Mouse (Mus musculus): ENCODE results near the gene Gm20388. TPM values are rescaled to one million over a fixed set of nuclear protein-coding genes. Genes with fewer than 3 reads are reported as not detected.

Gm20388 gene
- polyA plus RNA-seq, 1 experiment from 2014 or later = not detected

- ATAC-seq (ENCODE audit: low read depth) = no peak
- Histone ChIP-seq H3K9me3 (replicated peaks) (no peaks in the 10 kb centered on the region), H3K4me1 (replicated peaks) (no peaks in the 10 kb centered on the region), H3K9ac (no peak overlapping the region), H3K27me3 (no peaks in the 10 kb centered on the region), H3K4me3 (replicated peaks) (no peak overlapping the region), H3K27ac (no peak overlapping the region), H3K4me2 (no peak overlapping the region), H3K36me3 (no peaks in the 10 kb centered on the region)
- 35% methylated on average over 4 of the region's 4 CpGs for WGBS (ENCODE audit: insufficient replicate concordance)
- DNase-seq = no peak
Measured at GRCm38 (mm10) chr8:124066325-124067058, 4155.9 kb downstream of the Gm20388 start.

GRCm38 (mm10) chr8:124067059-124067750 lies 4156.6 kb downstream of the Gm20388 start:
- WGBS (ENCODE audit: insufficient replicate concordance) = 58% methylated on average over 4 of the region's 4 CpGs
- DNase-seq (no peak), ATAC-seq (ENCODE audit: low read depth) (no peak)
- Histone ChIP-seq H3K4me3 (replicated peaks) (no peak overlapping the region), H3K36me3 (no peaks in the 10 kb centered on the region), H3K4me1 (replicated peaks) (no peaks in the 10 kb centered on the region), H3K9me3 (replicated peaks) (no peaks in the 10 kb centered on the region), H3K27me3 (no peaks in the 10 kb centered on the region), H3K9ac (no peak overlapping the region), H3K27ac (no peak overlapping the region), H3K4me2 (no peak overlapping the region)

GRCm38 (mm10) chr8:124070363-124071324 lies 4160.0 kb downstream of the Gm20388 start:
- Histone ChIP-seq H3K27ac (no peak overlapping the region), H3K4me1 (replicated peaks) (no peaks in the 10 kb centered on the region), H3K4me2 (no peak overlapping the region), H3K4me3 (replicated peaks) (no peak overlapping the region), H3K27me3 (no peaks in the 10 kb centered on the region), H3K9ac (no peak overlapping the region), H3K9me3 (replicated peaks) (no peaks in the 10 kb centered on the region), H3K36me3 (no peaks in the 10 kb centered on the region)
- WGBS (ENCODE audit: insufficient replicate concordance) = 45% methylated on average over 18 of the region's 18 CpGs
- no peak for ATAC-seq (ENCODE audit: low read depth)
- DNase-seq = no peak

- Histone ChIP-seq H3K36me3 (no peaks in the 10 kb centered on the region), H3K27me3 (no peaks in the 10 kb centered on the region), H3K4me3 (replicated peaks) (no peak overlapping the region), H3K4me1 (replicated peaks) (peaks cover 29% of the 10 kb centered on the region), H3K4me2 (no peak overlapping the region), H3K27ac (no peak overlapping the region), H3K9ac (no peak overlapping the region), H3K9me3 (replicated peaks) (no peaks in the 10 kb centered on the region)
- DNase-seq (no peak), ATAC-seq (ENCODE audit: low read depth) (no peak)
- 69% methylated on average over 8 of the region's 8 CpGs for WGBS (ENCODE audit: insufficient replicate concordance)
Measured at GRCm38 (mm10) chr8:124075977-124076376, 4165.3 kb downstream of the Gm20388 start.

- ATAC-seq (ENCODE audit: low read depth) = no peak
- 58% methylated on average over 3 of the region's 3 CpGs for WGBS (ENCODE audit: insufficient replicate concordance)
- Histone ChIP-seq H3K4me2 (no peak overlapping the region), H3K36me3 (no peaks in the 10 kb centered on the region), H3K27ac (peak overlapping the region; percentile 80), H3K27me3 (no peaks in the 10 kb centered on the region), H3K4me1 (replicated peaks) (peaks cover 29% of the 10 kb centered on the region), H3K9ac (peak overlapping the region; percentile 41; the same call in 1 of the 2 replicates), H3K9me3 (replicated peaks) (no peaks in the 10 kb centered on the region), H3K4me3 (replicated peaks) (no peak overlapping the region)
- DNase-seq = no peak
Measured at GRCm38 (mm10) chr8:124076416-124076815, 4165.8 kb downstream of the Gm20388 start.

- 18% methylated on average over 8 of the region's 8 CpGs for WGBS (ENCODE audit: insufficient replicate concordance)
- Histone ChIP-seq H3K36me3 (no peaks in the 10 kb centered on the region), H3K9ac (peak overlapping the region; percentile 41; the same call in 1 of the 2 replicates), H3K4me1 (replicated peaks) (peaks cover 29% of the 10 kb centered on the region), H3K4me3 (replicated peaks) (no peak overlapping the region), H3K27me3 (no peaks in the 10 kb centered on the region), H3K9me3 (replicated peaks) (no peaks in the 10 kb centered on the region), H3K4me2 (peak overlapping the region; percentile 41), H3K27ac (peak overlapping the region; percentile 80)
- ATAC-seq (ENCODE audit: low read depth) = peak; percentile 96
- peak; percentile 54 for DNase-seq
Measured at GRCm38 (mm10) chr8:124077377-124077776, 4166.7 kb downstream of the Gm20388 start.

GRCm38 (mm10) chr8:124077998-124078397 lies 4167.4 kb downstream of the Gm20388 start:
- peak overlapping the region; percentile 41 for H3K4me2 ChIP-seq
- no peaks in the 10 kb centered on the region for H3K27me3 ChIP-seq
- no peak overlapping the region for H3K9ac ChIP-seq
- H3K4me3 ChIP-seq (replicated peaks) = no peak overlapping the region
- no peaks in the 10 kb centered on the region for H3K9me3 ChIP-seq (replicated peaks)
- H3K4me1 ChIP-seq (replicated peaks) = peaks cover 29% of the 10 kb centered on the region
- DNase-seq (no peak), ATAC-seq (ENCODE audit: low read depth) (no peak)
- peak overlapping the region; percentile 80; the same call in 1 of the 2 replicates for H3K27ac ChIP-seq
- WGBS (ENCODE audit: insufficient replicate concordance) = 74% methylated on average over 10 of the region's 10 CpGs
- H3K36me3 ChIP-seq = no peaks in the 10 kb centered on the region

- no peak overlapping the region for H3K9ac ChIP-seq
- no peaks in the 10 kb centered on the region for H3K27me3 ChIP-seq
- DNase-seq (no peak), ATAC-seq (ENCODE audit: low read depth) (no peak)
- no peaks in the 10 kb centered on the region for H3K9me3 ChIP-seq (replicated peaks)
- no peaks in the 10 kb centered on the region for H3K36me3 ChIP-seq
- H3K4me3 ChIP-seq (replicated peaks) = no peak overlapping the region
- WGBS (ENCODE audit: insufficient replicate concordance) = 69% methylated on average over 7 of the region's 7 CpGs
- no peak overlapping the region for H3K4me2 ChIP-seq
- peaks cover 29% of the 10 kb centered on the region for H3K4me1 ChIP-seq (replicated peaks)
- H3K27ac ChIP-seq = no peak overlapping the region
Measured at GRCm38 (mm10) chr8:124078969-124079368, 4168.3 kb downstream of the Gm20388 start.

GRCm38 (mm10) chr8:124080467-124081326 lies 4170.1 kb downstream of the Gm20388 start:
- Histone ChIP-seq H3K4me3 (replicated peaks) (no peak overlapping the region), H3K27me3 (no peaks in the 10 kb centered on the region), H3K27ac (no peak overlapping the region), H3K9me3 (replicated peaks) (no peaks in the 10 kb centered on the region), H3K4me2 (no peak overlapping the region), H3K36me3 (no peaks in the 10 kb centered on the region), H3K4me1 (replicated peaks) (peaks cover 29% of the 10 kb centered on the region), H3K9ac (no peak overlapping the region)
- ATAC-seq (ENCODE audit: low read depth) (no peak), DNase-seq (no peak)
- 70% methylated on average over 21 of the region's 21 CpGs for WGBS (ENCODE audit: insufficient replicate concordance)

- Histone ChIP-seq H3K27ac (no peak overlapping the region), H3K4me3 (replicated peaks) (no peak overlapping the region), H3K27me3 (no peaks in the 10 kb centered on the region), H3K4me1 (replicated peaks) (peaks cover 11% of the 10 kb centered on the region), H3K4me2 (no peak overlapping the region), H3K9me3 (replicated peaks) (no peaks in the 10 kb centered on the region), H3K9ac (no peak overlapping the region), H3K36me3 (no peaks in the 10 kb centered on the region)
- no peak for DNase-seq
- WGBS (ENCODE audit: insufficient replicate concordance) = 82% methylated on average over 8 of the region's 8 CpGs
- ATAC-seq (ENCODE audit: low read depth) = no peak
Measured at GRCm38 (mm10) chr8:124082616-124083015, 4172.0 kb downstream of the Gm20388 start.

Measured in liver, embryonic 13.5 days (tissue).